Mouse (Mus musculus) cortical plate, adult 2 months (tissue): ENCODE data around the gene Nfia. TPM values are rescaled to one million over a fixed set of nuclear protein-coding genes. Genes with fewer than 3 reads are reported as not detected.

Experiments
- H3K27ac ChIP-seq: fragments of 200-500 bp; 2 replicates; pipeline ENCODE4 v1.5.1; 2012; ENCODE audit warnings: low read length, control low read depth, inconsistent platforms; ENCODE audit not compliant: insufficient read depth
- H3K4me1 ChIP-seq: fragments of 200-500 bp; 2 replicates; pipeline ENCODE4 v1.6.1; 2011; ENCODE audit warnings: low read length; ENCODE audit not compliant: control insufficient read depth, insufficient read depth
- H3K4me3 ChIP-seq: fragments of 200-500 bp; 2 replicates; pipeline ENCODE4 v1.5.1; 2011; ENCODE audit warnings: mild to moderate bottlenecking, low read length, control low read depth; ENCODE audit not compliant: insufficient read depth
- CTCF ChIP-seq: fragments of 200-500 bp; IDR thresholded peaks from 2 replicates; pipeline ENCODE4 v1.5.1; 2011; ENCODE audit warnings: mild to moderate bottlenecking, control low read depth, low read length; ENCODE audit not compliant: insufficient read depth; ENCODE audit errors: extremely low read depth
- POLR2A ChIP-seq: fragments of 200-500 bp; IDR thresholded peaks from 2 replicates; pipeline ENCODE4 v1.6.1; 2011; ENCODE audit warnings: mild to moderate bottlenecking, low read length, control low read depth; ENCODE audit not compliant: insufficient read depth; ENCODE audit errors: extremely low read depth
- polyA plus RNA-seq: library from polyadenylated mRNA; depleted of rRNA; stranded (reverse); fragments of >200 nt; gene quantifications from 2 replicates; pipeline ENCODE4 v1.2.3, GENCODE M21; 2012

Nfia gene
- polyA plus RNA-seq, 1 experiment = 24.1 TPM

DNA sequence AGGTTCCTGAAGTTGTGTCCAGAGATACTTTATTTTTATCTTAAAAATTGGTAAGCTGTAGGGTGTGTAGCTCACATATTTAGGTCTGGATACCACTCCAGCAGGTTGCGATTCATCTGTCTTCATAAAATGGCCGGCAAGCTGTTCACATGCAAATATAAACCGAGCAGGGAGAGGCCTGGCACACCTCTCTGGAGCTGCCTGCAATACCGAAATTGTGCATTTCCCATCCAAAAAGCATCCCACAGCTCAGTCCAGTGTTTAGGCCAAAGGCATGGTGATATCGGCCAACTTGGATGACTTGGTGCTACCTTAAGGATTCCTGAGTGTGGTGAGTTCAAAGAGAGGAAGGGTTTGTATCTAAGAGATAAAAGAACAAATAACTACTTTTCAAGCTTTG is 185.6 kb downstream of the Nfia start:
- TF ChIP-seq POLR2A (no peak), CTCF (no peak)
- H3K4me3 ChIP-seq = no peak overlapping the region
- H3K27ac ChIP-seq = no peak overlapping the region
- H3K4me1 ChIP-seq = no peaks in the 10 kb centered on the region

GRCm38 (mm10) chr4:97962856-97963255 is 190.3 kb downstream of the Nfia start:
- no peaks in the 10 kb centered on the region for H3K4me1 ChIP-seq
- H3K27ac ChIP-seq = no peak overlapping the region
- TF ChIP-seq POLR2A (no peak), CTCF (no peak)
- H3K4me3 ChIP-seq = no peak overlapping the region

DNA sequence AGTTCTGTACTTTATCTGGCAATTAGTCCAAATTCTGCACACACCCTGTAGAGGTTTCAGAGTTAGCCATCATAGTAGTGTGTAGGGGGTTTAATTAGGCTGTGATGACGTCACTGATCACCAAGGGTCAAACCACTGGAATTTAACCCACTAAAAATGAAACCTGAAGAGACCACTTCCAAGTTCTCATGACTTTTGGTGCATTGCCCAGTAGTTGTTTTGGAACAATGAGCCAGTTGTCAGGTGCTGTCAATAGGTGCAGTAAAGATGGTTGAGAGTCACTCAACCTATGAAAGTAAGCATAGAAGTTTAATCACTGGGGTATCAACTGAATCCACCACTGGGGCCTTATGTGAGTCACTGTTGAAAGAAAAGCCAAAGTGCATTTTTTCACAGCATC is 191.4 kb downstream of the Nfia start:
- Histone ChIP-seq H3K27ac (no peak overlapping the region), H3K4me1 (no peaks in the 10 kb centered on the region), H3K4me3 (no peak overlapping the region)
- no peak for TF ChIP-seq CTCF
- no peak for TF ChIP-seq POLR2A

DNA sequence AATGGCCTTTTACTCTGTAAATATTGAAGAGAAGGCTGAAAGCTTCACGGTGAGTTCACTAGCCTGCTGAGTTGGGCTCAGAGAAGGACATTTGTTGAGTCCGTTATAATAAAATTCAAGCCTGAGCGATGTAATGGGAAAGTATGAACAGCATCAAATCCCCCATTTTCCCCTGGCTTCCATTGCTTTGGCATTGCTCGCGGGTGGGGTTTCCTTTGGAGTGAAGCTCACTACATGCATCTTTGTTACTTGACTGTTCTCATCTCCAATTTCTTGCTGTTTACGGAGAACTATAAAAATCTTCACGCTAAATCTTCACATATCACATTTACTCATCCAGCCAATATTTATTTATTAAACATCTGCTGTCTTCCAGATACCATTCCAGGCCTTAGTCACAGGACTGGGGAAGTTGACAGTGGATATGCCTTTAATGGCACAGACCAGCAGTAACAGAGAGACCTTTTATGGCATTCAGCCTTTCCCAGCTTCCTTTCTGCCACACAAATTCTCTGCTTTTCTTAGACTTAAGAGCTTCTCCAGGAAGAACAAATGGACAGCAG is 196.3 kb downstream of the Nfia start:
- no peak overlapping the region for H3K27ac ChIP-seq
- H3K4me3 ChIP-seq = no peak overlapping the region
- no peak for TF ChIP-seq POLR2A
- no peak for TF ChIP-seq CTCF
- no peaks in the 10 kb centered on the region for H3K4me1 ChIP-seq

- H3K27ac ChIP-seq = no peak overlapping the region
- TF ChIP-seq POLR2A = no peak
- TF ChIP-seq CTCF = no peak
- no peak overlapping the region for H3K4me3 ChIP-seq
- H3K4me1 ChIP-seq = no peaks in the 10 kb centered on the region
Observed at GRCm38 (mm10) chr4:97973064-97973463, 200.5 kb downstream of the Nfia start.

GRCm38 (mm10) chr4:97974037-97974436 is 201.5 kb downstream of the Nfia start:
- TF ChIP-seq CTCF = no peak
- no peak for TF ChIP-seq POLR2A
- Histone ChIP-seq H3K27ac (no peak overlapping the region), H3K4me1 (no peaks in the 10 kb centered on the region), H3K4me3 (no peak overlapping the region)

- Histone ChIP-seq H3K4me3 (no peak overlapping the region), H3K4me1 (no peaks in the 10 kb centered on the region), H3K27ac (no peak overlapping the region)
- TF ChIP-seq POLR2A (no peak), CTCF (no peak)
Observed at GRCm38 (mm10) chr4:97976891-97977290, 204.4 kb downstream of the Nfia start.

- H3K27ac ChIP-seq = no peak overlapping the region
- H3K4me3 ChIP-seq = no peak overlapping the region
- TF ChIP-seq CTCF = no peak
- no peak for TF ChIP-seq POLR2A
- H3K4me1 ChIP-seq = no peaks in the 10 kb centered on the region
Observed at GRCm38 (mm10) chr4:97984361-97984760, 211.8 kb downstream of the Nfia start.

- TF ChIP-seq CTCF (no peak), POLR2A (no peak)
- no peak overlapping the region for H3K27ac ChIP-seq
Observed at GRCm38 (mm10) chr4:97986056-97986734, 213.7 kb downstream of the Nfia start.

GRCm38 (mm10) chr4:97986735-97987075 is 214.2 kb downstream of the Nfia start:
- H3K4me1 ChIP-seq = peaks cover 2% of the 10 kb centered on the region; the same call in 1 of the 2 replicates
- no peak for TF ChIP-seq POLR2A
- no peak for TF ChIP-seq CTCF
- H3K4me3 ChIP-seq = no peak overlapping the region
- H3K27ac ChIP-seq = no peak overlapping the region

More at GRCm38 (mm10) chr4:97986056-97986734, 213.7 kb downstream of the Nfia start:
- H3K4me1 ChIP-seq = peaks cover 2% of the 10 kb centered on the region; the same call in 1 of the 2 replicates
- H3K4me3 ChIP-seq = no peak overlapping the region

DNA sequence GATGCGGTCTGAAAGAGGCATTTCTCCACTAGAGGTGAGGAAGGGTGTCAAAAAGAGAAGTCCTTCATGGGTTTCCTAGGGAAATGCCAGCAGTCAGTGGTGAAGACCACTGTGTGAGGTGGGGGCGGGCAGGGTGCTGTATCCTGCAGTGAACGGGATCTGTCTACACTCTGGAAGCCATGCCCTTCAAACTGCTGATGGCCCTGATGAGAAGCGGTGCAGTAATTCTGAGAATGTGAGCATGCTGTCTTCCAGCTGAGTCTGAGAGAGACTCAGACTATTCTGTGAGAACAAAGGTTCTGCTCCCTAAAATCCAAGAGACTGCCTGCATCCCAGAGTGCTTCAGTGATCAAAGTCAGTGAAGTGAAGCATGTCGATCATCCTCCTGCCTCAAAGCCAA is 216.2 kb downstream of the Nfia start:
- Histone ChIP-seq H3K4me3 (no peak overlapping the region), H3K4me1 (peaks cover 2% of the 10 kb centered on the region; the same call in 1 of the 2 replicates), H3K27ac (no peak overlapping the region)
- no peak for TF ChIP-seq POLR2A
- TF ChIP-seq CTCF = no peak
